Comparison of ENCODE assay signal across 8 mouse cellular contexts in genomic region chr19:10603660-10604523, GRCm38 (mm10). TPM values are rescaled to one million over a fixed set of nuclear protein-coding genes. Genes with fewer than 3 reads are reported as not detected.
DNase-seq lines count a peak whose midpoint lies in the region; ATAC-seq and TF ChIP-seq lines count a peak whose summit lies in the region.

No protein-coding gene starts in this region.

- peaks cover 26% of the 10 kb centered on the region for H3K4me1 ChIP-seq in intestine, embryonic 14.5 days (replicated peaks; ENCODE audit: control insufficient read depth, insufficient read depth, low read length)
- H3K4me1 ChIP-seq in liver, embryonic 15.5 days (replicated peaks), result peaks cover 58% of the 10 kb centered on the region

- 82% methylated on average over 18 of the region's 18 CpGs for WGBS in intestine, embryonic 14.5 days
- WGBS in liver, embryonic 15.5 days (ENCODE audit: insufficient replicate concordance), result 69% methylated on average over 18 of the region's 18 CpGs

- peak overlapping the region; percentile 69; the same call in 1 of the 2 replicates for H3K4me2 ChIP-seq in intestine, embryonic 14.5 days (ENCODE audit: low read length)
- peak overlapping the region; percentile 87 for H3K4me2 ChIP-seq in liver, embryonic 15.5 days

- DNase-seq in layer of hippocampus, adult 2 months (ENCODE audit: low spot score in 2 of 2), result peak in 1 of 2 experiments; percentile 14
- no peak for DNase-seq in layer of hippocampus, adult 18-20 months (ENCODE audit: low spot score in 2 of 2)
- DNase-seq in cerebellum, adult 9-10 months, result peak; percentile 58
- DNase-seq in intestine, embryonic 14.5 days (ENCODE audit: low spot score), result no peak
- no peak for DNase-seq in urinary bladder, postnatal 10 days (ENCODE audit: low spot score)
- DNase-seq in c-Kit-positive CD71-positive TER-119-positive erythroid progenitor cells, embryonic 14.5 days (ENCODE audit: low spot score), result no peak
- DNase-seq in Muller cell, postnatal 12 days (ENCODE audit: inconsistent ontology term), result no peak

- no peaks in the 10 kb centered on the region for H3K9me3 ChIP-seq in intestine, embryonic 14.5 days (ENCODE audit: control insufficient read depth, low read length)
- no peaks in the 10 kb centered on the region for H3K9me3 ChIP-seq in liver, embryonic 15.5 days (replicated peaks)

- ATAC-seq in intestine, embryonic 14.5 days (replicated peaks; ENCODE audit: low FRiP score, low TSS enrichment, low read depth), result no peak
- no peak for ATAC-seq in liver, embryonic 15.5 days (ENCODE audit: insufficient read depth)

- H3K4me3 ChIP-seq in layer of hippocampus, adult 2 months, result no peak overlapping the region
- H3K4me3 ChIP-seq in intestine, embryonic 14.5 days (ENCODE audit: low read depth, low read length), result no peak overlapping the region
- H3K4me3 ChIP-seq in liver, embryonic 15.5 days (replicated peaks), result peak overlapping the region; percentile 88

- H3K27ac ChIP-seq in layer of hippocampus, adult 2 months, result peak overlapping the region; percentile 98
- H3K27ac ChIP-seq in intestine, embryonic 14.5 days (ENCODE audit: low read depth), result 0 out of 2 replicates have a peak overlapping the region, but pooled peaks have one; percentile 92
- H3K27ac ChIP-seq in liver, embryonic 15.5 days (replicated peaks), result peak overlapping the region; percentile 94

- H3K27me3 ChIP-seq in intestine, embryonic 14.5 days (replicated peaks; ENCODE audit: control insufficient read depth, insufficient read depth, low read length), result no peaks in the 10 kb centered on the region
- no peaks in the 10 kb centered on the region for H3K27me3 ChIP-seq in liver, embryonic 15.5 days

- H3K36me3 ChIP-seq in intestine, embryonic 14.5 days (ENCODE audit: control insufficient read depth, insufficient read depth, low read length), result peaks cover 20% of the 10 kb centered on the region
- peaks cover 36% of the 10 kb centered on the region for H3K36me3 ChIP-seq in liver, embryonic 15.5 days (replicated peaks)

- no peak for TF ChIP-seq CTCF in layer of hippocampus, adult 2 months (conservative IDR thresholded peaks at IDR 0.05)

- H3K9ac ChIP-seq in intestine, embryonic 14.5 days (ENCODE audit: low read length), result peak overlapping the region; percentile 53; the same call in 1 of the 2 replicates
- peak overlapping the region; percentile 78; the same call in 1 of the 2 replicates for H3K9ac ChIP-seq in liver, embryonic 15.5 days

RNA-seq across cellular contexts. Expression of gene Ddb1, which starts 1.2 kb away (rescaled TPM):
- total RNA-seq in layer of hippocampus, adult 2 months (2021), result 100 to 1,000 TPM; 194 to 210 TPM
- 100 to 1,000 TPM; 193 to 196 TPM for total RNA-seq in layer of hippocampus, adult 18-20 months (2021)
- polyA plus RNA-seq in intestine, embryonic 14.5 days (2014; fragmentation: Nextera tagmentation; extraction: Ambion mirVana), result 324 and 358 TPM in 2 replicates
- polyA plus RNA-seq in liver, embryonic 15.5 days (2015; fragmentation: Nextera tagmentation; extraction: Ambion mirVana), result 151 and 177 TPM in 2 replicates

RNA-seq across cellular contexts. Expression of gene Tkfc, which starts 1.6 kb away (rescaled TPM):
- total RNA-seq in layer of hippocampus, adult 2 months (2021), result 10 to 100 TPM; 16.5 to 19.1 TPM
- total RNA-seq in layer of hippocampus, adult 18-20 months (2021), result 10 to 100 TPM; 15.2 to 16.8 TPM
- 18.3 and 22.3 TPM in 2 replicates for polyA plus RNA-seq in intestine, embryonic 14.5 days (2014; fragmentation: Nextera tagmentation; extraction: Ambion mirVana)
- 27.1 and 33.0 TPM in 2 replicates for polyA plus RNA-seq in liver, embryonic 15.5 days (2015; fragmentation: Nextera tagmentation; extraction: Ambion mirVana)

RNA-seq across cellular contexts. Expression of gene Tmem138, which starts 26.7 kb away (rescaled TPM):
- total RNA-seq in layer of hippocampus, adult 2 months (2021), result 10 to 100 TPM; 12.2 to 12.8 TPM
- total RNA-seq in layer of hippocampus, adult 18-20 months (2021), result 10 to 100 TPM; 11.2 to 12.8 TPM
- polyA plus RNA-seq in intestine, embryonic 14.5 days (2014; fragmentation: Nextera tagmentation; extraction: Ambion mirVana), result 35.9 and 38.5 TPM in 2 replicates
- polyA plus RNA-seq in liver, embryonic 15.5 days (2015; fragmentation: Nextera tagmentation; extraction: Ambion mirVana), result 10.9 and 11.6 TPM in 2 replicates

RNA-seq across cellular contexts. Expression of gene Cyb561a3, which starts 26.9 kb away (rescaled TPM):
- 10 to 100 TPM in 1 of 2 experiments, 1 to 10 TPM in 1; 9.1 to 11.1 TPM for total RNA-seq in layer of hippocampus, adult 2 months (2021)
- 1 to 10 TPM; 9.4 TPM for total RNA-seq in layer of hippocampus, adult 18-20 months (2021)
- 18.0 and 19.4 TPM in 2 replicates for polyA plus RNA-seq in intestine, embryonic 14.5 days (2014; fragmentation: Nextera tagmentation; extraction: Ambion mirVana)
- polyA plus RNA-seq in liver, embryonic 15.5 days (2015; fragmentation: Nextera tagmentation; extraction: Ambion mirVana), result 14.5 and 18.0 TPM in 2 replicates

RNA-seq across cellular contexts. Expression of gene Vwce, which starts 30.1 kb away (rescaled TPM):
- under 1 TPM; 0.39 to 0.72 TPM for total RNA-seq in layer of hippocampus, adult 2 months (2021)
- under 1 TPM; 0.35 to 0.56 TPM for total RNA-seq in layer of hippocampus, adult 18-20 months (2021)
- polyA plus RNA-seq in intestine, embryonic 14.5 days (2014; fragmentation: Nextera tagmentation; extraction: Ambion mirVana), result 1.5 and 2.8 TPM in 2 replicates
- 11.8 and 11.9 TPM in 2 replicates for polyA plus RNA-seq in liver, embryonic 15.5 days (2015; fragmentation: Nextera tagmentation; extraction: Ambion mirVana)
